Mouse (Mus musculus) spleen, adult 18-20 months (tissue): ENCODE data around the gene Srgap3.

ENCODE experiments used
- DNase-seq, 2 experiments: peaks; one replicate each; pipeline ENCODE4 v3.0.0; 2022; ENCODE audit warnings: mixed read lengths in 2 of 2

Srgap3 gene

DNA sequence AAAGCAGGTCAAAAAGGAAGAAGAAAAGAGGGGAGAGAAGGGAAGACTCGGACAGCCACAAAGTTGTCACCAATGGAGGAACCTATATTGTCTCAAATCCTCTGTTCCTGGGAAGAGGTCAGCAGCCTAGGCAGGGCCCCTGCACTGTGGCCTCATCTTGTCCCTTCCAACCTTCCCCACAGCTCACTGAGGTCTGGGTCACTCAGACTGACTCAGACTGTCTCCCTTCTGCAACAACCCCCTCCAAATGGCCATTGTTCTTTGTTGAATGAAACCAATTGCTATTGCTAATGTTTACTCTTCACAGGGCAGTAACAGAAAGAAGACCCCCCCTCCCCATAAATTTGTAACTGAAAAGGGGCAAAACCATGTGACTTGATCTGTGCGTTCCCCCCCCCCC is 2.2 kb upstream of the Srgap3 start:
- DNase-seq = no peak

DNA sequence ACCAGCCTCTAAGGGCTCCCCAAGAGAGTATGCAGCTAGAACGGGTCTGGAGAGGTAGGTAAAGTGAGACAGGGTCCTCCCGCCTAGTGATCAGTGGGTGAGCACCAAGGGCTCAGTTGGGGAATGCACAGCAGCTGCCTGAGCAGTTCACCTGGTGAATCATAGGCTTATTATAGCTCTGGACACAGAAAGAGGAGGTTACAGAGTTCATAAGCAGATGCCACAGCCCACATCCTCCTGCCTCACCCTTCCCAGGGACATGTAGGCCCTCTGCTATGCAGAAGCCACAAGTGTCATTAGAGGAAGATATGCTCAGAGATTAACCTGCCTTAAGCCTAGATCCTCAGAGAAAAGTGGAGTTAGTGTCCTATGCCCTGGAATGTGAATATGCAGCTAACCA is 1.4 kb upstream of the Srgap3 start:
- no peak for DNase-seq

- no peak for DNase-seq
These were observed 850 bp downstream of the Srgap3 start for GRCm38 (mm10) chr6:112946021-112946811.

GRCm38 (mm10) chr6:112945181-112945751 is 1.8 kb downstream of the Srgap3 start:
- DNase-seq = no peak

DNA sequence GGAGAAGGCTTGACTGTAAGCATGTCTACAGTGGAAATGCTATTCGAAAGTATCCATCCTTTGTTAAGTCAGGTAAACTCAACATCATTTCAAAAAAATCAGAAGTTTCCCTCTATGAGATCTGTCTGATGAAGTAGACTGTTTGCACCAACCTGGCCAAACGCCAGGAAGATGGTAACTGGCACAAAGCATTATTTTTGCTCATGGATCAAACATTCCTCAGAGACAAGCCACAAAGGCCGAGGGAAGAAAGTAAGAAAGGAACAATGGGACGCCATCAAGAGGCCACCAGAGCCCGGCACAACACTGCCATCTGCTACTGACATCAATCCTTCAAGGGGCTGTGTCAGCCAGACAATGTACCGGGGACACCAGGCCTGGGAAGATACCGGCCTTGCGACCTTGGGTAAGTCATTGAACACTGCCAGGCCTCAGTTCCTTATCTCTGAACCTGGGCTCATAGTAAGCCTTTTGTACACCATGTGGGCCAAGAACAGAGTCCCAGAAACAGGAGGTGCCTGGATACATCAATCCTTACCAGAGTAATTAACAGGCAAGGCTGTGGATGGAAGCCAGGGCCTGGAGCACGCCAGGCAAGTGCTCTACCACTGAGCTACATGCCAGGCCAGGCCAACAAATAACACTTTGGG is 3.3 kb downstream of the Srgap3 start:
- no peak for DNase-seq

DNA sequence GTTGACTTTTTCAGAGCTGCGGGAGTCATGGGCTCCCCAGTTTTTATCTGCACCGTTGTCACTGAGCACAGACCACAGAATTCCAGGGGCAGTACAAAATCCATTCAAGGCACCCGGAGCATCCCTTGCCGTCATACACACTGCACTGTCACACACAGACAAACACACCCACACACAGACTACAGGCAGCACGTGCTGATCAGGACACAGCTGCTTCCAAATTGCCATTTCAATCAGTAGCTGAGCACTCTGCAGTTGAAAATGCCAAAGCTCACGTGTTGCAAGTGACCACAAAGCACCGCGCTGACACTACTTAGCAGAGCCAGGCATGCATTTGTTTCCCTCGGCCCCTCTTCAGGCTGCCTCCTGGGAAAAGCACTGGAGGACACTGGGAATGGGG is 7.8 kb downstream of the Srgap3 start:
- no peak for DNase-seq

DNA sequence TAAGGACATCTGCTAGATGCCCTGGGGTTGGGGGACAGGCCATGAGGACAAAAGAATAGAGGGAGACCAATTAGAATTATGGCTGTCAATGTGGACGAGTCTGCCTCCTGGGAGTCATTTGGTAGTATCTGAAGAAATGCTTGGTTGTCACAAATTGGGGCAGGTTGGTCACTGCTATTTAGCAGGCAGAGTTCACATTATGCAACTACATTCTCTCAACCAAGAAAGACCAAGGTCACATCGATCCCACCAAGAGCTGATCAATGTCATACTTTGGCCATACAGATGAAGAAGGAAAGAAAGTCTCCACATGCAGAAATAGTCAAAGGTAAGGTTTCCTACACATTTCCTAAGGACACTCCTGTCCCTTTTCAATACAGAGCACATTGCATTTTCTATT is 9.3 kb downstream of the Srgap3 start:
- DNase-seq = no peak

GRCm38 (mm10) chr6:112934501-112934900 is 12.6 kb downstream of the Srgap3 start:
- DNase-seq = no peak

- DNase-seq = no peak
These were observed 14.5 kb downstream of the Srgap3 start for GRCm38 (mm10) chr6:112932611-112933010.

- DNase-seq = no peak
These were observed 17.0 kb downstream of the Srgap3 start for GRCm38 (mm10) chr6:112930011-112930451.

DNA sequence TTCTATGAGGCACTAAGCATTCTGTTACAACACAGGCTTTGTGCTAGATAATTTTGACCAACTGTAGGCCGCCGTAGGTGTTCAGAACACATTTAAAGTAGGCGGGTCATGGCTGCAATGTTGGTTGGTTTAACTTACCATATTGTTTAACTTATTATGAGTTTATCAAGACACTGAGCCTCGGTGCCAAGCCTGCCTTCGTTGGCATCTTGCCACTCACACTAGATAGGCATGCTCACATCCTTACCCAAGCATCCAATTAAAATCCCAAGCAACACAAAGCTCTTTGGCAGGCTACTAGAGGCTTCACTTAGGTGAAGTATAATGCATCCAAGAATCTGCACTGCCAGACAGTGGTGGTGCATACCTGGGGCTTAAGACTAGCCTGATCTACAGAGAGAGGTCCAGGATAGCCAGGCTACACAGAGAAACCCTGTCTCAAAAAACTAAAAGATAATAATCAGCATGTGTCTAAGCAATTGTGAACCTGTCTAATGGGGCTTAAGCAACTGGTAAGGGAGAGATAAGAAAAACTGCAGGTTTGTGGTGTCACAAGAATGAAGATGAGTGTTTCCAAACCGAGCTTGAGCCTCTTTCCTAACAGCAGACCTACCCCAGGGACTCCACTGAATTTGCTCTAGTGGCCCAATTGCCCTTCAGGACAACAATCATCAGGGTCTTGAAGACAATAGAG is 17.6 kb downstream of the Srgap3 start:
- no peak for DNase-seq

DNA sequence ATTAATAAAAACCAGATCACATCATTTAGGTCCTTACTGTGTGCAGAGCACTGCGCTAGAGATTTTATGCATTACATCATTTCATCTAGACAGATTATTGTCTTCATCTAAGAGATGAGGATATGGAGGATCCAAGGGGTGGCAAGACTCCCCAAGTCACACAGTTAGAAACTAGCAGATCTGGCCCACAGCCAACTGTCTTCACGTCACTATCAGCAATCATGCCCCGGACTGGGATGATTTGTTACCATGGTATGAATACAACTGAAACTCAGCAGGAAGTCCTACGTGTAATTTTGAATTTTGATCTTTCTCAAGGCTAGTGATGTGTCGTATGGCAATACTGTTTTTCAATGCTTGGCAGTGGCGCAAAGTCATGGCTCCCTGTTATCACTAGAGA is 18.2 kb downstream of the Srgap3 start:
- DNase-seq = no peak

- DNase-seq = no peak
These were observed 19.7 kb downstream of the Srgap3 start for GRCm38 (mm10) chr6:112927341-112927740.

GRCm38 (mm10) chr6:112926011-112926410 is 21.1 kb downstream of the Srgap3 start:
- DNase-seq = no peak

- no peak for DNase-seq
These were observed 21.7 kb downstream of the Srgap3 start for GRCm38 (mm10) chr6:112925234-112925975.

DNA sequence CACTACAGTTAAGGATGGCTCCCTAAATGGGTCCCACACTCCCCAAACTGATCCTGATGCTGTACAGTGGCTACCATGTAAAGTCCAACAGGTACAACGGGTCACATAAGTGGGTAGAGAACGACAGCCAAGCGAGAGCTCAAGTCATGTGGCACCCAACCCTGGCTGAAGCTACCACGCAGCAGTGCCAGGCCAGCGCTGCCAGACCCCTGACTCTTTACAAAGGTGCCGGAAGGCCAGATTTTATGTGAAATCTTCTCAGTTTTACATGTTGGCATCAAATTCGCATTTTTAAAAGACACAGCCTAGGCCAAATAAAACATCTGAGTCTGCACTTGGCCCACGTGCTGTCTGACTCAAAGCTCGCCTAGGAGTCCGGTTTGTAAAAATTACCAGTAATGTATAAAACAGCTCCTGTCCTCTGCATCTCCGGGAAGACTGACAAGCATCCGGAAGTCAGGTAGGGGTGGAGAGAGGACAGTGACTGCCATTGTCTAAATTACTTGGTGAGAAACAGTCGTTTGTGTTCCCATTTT is 22.4 kb downstream of the Srgap3 start:
- no peak for DNase-seq

DNA sequence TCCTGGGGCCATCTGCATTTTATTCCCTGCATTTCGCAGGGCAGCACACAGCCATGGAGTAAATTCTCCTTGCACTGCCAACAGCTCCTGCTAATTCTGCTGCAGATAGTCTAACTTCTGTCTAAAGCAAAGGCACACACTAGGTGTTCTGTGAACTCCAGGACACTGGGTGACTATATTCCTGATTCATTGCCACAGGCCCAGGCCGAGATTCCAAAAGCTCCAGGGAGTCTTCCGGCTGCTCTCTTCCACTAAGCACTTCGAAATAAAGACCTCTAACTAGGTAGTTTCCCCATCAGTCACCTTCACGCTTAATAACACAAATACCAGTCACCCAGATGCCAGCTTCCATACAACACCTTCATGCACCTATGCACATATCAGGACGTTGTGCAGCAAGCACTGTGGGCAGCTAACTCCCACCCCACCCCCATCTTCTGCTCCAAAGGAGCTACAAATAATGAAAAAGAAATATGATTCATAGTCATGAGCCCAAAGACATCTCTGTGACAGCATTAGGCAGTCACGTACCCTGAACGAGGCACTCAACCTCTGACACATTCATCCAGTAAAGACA is 26.4 kb downstream of the Srgap3 start:
- no peak for DNase-seq

DNA sequence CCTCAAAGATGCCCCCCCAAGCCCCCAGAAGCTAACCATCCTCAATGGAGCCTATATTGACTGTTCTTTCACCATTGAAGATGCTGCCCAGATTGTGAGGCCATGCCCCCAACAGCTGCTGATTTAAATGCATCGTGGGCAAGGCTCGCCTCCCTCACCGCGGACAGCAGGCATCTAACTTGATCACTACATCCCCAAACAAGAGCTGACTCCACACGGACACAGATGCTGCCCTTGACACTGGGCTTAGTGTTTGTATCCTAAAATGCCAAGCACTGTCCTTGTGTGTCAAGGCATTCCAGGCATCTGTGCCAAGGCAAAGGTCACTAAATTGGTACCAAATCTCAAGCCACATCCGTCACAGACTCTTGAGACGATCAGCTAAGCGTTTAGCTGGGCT is 29.3 kb downstream of the Srgap3 start:
- DNase-seq = no peak

GRCm38 (mm10) chr6:112916243-112916642 is 30.8 kb downstream of the Srgap3 start:
- no peak for DNase-seq

GRCm38 (mm10) chr6:112912552-112912951 is 34.5 kb downstream of the Srgap3 start:
- no peak for DNase-seq

DNA sequence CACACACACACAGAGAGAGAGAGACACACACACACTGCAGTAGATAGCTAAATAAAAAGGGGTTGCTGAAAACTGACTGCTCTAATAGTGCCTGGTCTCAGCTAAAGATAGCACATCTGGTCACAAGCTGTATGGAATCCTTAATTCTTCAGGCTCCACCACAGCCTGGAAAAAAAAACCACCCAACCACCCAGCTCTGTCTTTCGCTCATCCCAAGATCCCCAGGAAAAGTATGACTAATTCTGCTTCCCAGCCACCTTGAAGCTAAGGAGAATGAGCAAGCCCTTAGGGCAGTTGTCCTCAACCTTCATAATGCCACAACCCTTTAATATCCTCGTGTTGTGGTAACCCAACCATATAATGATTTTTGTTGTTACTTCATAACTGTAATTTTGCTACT is 37.4 kb downstream of the Srgap3 start:
- no peak for DNase-seq
